Mouse (Mus musculus) heart, postnatal 14 days (tissue): ENCODE data around the gene Srgap2. TPM values are rescaled to one million over a fixed set of nuclear protein-coding genes. Genes with fewer than 3 reads are reported as not detected.
A peak's percentile ranks its signal among the peaks of the same experiment; 100 is the strongest.

ENCODE experiments used
- DNase-seq, 2 experiments: peaks; one replicate each; pipeline ENCODE4 v3.0.0; 2021 to 2022
- intact Hi-C: fragments of 180-260 bp; cut with DNase I; formaldehyde crosslinking; loops from one replicate; pipeline ENCODE4 v1.15.1; 2025
- total RNA-seq, 2 experiments: library from RNA; stranded (reverse); gene quantifications; 2 replicates each; pipeline ENCODE4 v1.2.3; 2021

The Srgap2 gene
- total RNA-seq, 2 experiments from 2014 or later = 25.0 to 29.4 TPM

- intact Hi-C loops = loop anchor here (2.0 to 5.0 kb wide), 3 partner anchors 23 to 166 kb away; no protein-coding TSS in a partner anchor
- peak; percentile 73 to 76 for DNase-seq
Measured at GRCm38 (mm10) chr1:131528081-131528507, 942 bp upstream of the Srgap2 start.

- DNase-seq = peak; percentile 77 to 79
- intact Hi-C loops = loop anchor here (5.0 kb wide), 2 partner anchors 99 to 164 kb away; no protein-coding TSS in a partner anchor
Measured at GRCm38 (mm10) chr1:131526371-131527270, 531 bp downstream of the Srgap2 start.

DNA sequence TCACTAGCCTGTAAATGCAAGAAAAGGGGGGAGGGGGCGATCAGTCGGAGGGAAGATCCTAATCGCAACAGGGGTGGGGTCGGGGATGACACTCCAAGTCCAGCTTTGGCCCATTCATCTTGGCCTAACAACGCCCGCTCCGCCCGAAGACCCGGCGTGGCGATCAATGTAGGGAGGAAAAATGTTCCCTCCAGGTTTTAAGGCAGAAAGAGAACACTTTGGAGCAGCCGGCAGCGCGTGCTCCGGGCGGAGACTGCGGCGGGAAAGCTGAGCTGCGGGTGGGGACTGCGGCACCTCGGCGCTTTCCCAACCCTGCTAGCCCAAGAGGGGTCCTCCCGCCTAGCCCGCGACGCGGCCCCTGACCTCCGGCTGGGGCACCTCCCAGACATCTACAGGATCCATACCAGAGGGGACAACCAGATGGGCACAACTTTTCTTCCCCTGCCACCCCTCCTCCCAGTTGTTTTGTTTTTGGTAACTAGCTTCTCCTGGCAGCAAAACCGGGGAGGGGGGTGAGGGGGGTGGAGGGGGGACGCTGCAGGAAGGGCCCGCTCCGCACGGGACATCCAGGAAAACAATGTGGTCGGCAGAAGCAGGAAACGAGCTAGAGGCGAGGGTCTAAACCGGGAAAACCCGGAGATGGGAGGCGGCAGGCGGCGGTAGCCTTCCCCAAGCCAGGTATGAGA lies 1.4 kb downstream of the Srgap2 start:
- intact Hi-C loops = loop anchor here (5.0 kb wide), 2 partner anchors 98 to 163 kb away; no protein-coding TSS in a partner anchor

DNA sequence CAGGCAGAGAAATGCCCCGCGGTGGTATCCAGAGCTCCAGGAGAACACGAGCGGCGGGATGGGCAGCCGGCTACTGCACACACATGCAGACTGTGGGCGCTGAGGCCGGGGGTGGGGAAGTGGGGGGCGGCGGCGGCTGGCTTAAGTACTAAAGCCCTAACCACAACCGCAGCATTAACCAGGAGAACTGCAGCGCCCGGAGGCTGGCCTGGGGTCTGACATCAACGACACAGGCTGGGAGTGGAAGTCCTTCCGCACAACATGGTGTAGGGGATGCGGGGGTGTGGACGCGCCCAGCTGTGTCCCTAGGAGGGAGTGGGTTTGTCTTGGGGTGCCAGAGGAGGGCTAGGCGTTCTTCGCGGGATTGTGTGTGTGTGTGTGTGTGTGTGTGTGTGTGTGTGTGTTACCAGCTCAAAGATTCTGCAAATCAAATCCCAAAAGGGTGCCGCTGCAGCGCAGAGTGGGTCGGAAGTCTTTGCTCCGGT lies 2.0 kb downstream of the Srgap2 start:
- DNase-seq = peak; percentile 48 to 61
- intact Hi-C loops = loop anchor here (5.0 kb wide), 2 partner anchors 98 to 163 kb away; no protein-coding TSS in a partner anchor

More for the DNA sequence above, 1.4 kb downstream of the Srgap2 start:
- peak; percentile 48 to 54 for DNase-seq

DNA sequence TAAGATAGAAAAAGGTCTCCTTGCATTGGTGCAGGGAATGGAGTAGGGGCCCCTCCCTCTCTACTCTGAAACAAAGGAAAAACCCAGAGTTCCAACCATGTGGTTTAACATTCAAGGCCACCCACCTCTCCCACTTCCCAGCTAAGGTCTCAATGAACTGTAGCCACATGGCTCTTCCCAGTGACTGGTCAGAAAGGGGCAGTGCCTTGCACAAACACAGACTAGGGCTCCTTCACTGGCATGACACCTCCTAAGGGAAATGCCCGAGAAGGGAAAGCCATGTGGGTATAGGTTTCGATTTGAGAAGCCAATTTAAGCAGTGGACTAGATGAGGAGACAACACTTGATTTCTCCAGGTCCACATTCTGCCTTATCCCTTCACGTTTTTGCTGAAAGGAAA lies 3.4 kb downstream of the Srgap2 start:
- DNase-seq = no peak
- intact Hi-C loops = loop anchor here (5.0 kb wide), 1 partner anchor 36 kb away; no protein-coding TSS in a partner anchor

DNA sequence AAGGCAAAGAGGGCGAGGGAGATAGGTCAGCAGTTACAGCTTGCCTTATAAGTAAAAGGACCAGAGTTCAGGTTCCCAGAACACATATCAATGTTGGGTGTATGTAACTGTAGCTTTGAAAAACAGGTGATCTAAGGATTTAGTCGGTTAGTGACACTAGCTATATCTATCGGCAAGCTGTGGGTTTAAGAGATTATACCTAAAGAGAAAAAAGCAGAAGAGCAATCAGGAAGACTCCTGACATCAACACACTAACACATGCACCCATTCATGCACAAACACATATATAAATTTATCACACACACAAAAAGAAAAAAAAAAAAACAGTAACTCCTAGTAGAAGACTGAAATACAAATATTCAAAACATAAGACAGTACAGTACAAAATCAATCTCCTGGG lies 10.6 kb downstream of the Srgap2 start:
- intact Hi-C loops = no loop called here

DNA sequence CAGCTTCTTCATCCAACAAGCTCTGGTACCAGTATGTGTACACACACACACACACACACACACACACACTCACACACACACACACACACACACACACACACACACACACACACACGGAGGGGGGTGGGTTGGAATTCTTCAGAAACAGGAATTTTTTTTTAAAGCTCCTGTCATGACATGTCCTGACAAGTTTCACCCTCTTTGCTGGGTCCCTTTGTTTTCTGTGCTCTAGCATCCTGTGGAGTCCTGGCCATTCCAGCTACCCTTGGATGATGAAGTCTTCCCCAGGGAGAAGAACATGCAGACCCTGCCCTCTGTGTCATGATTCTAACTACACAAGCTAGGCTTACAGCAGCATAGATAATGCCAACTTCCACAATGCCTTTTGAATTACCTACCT lies 13.0 kb downstream of the Srgap2 start:
- DNase-seq = no peak
- intact Hi-C loops = no loop called here

More for the DNA sequence above, 10.6 kb downstream of the Srgap2 start:
- no peak for DNase-seq

GRCm38 (mm10) chr1:131513136-131513535 lies 14.0 kb downstream of the Srgap2 start:
- intact Hi-C loops = no loop called here
- no peak for DNase-seq

- intact Hi-C loops = no loop called here
- no peak for DNase-seq
Measured at GRCm38 (mm10) chr1:131511661-131512500, 15.3 kb downstream of the Srgap2 start.

- no peak for DNase-seq
- intact Hi-C loops = no loop called here
Measured at GRCm38 (mm10) chr1:131511131-131511530, 16.0 kb downstream of the Srgap2 start.

GRCm38 (mm10) chr1:131501681-131502080 lies 25.5 kb downstream of the Srgap2 start:
- DNase-seq = no peak
- intact Hi-C loops = no loop called here

- intact Hi-C loops = no loop called here
- no peak for DNase-seq
Measured at GRCm38 (mm10) chr1:131498231-131498630, 28.9 kb downstream of the Srgap2 start.

DNA sequence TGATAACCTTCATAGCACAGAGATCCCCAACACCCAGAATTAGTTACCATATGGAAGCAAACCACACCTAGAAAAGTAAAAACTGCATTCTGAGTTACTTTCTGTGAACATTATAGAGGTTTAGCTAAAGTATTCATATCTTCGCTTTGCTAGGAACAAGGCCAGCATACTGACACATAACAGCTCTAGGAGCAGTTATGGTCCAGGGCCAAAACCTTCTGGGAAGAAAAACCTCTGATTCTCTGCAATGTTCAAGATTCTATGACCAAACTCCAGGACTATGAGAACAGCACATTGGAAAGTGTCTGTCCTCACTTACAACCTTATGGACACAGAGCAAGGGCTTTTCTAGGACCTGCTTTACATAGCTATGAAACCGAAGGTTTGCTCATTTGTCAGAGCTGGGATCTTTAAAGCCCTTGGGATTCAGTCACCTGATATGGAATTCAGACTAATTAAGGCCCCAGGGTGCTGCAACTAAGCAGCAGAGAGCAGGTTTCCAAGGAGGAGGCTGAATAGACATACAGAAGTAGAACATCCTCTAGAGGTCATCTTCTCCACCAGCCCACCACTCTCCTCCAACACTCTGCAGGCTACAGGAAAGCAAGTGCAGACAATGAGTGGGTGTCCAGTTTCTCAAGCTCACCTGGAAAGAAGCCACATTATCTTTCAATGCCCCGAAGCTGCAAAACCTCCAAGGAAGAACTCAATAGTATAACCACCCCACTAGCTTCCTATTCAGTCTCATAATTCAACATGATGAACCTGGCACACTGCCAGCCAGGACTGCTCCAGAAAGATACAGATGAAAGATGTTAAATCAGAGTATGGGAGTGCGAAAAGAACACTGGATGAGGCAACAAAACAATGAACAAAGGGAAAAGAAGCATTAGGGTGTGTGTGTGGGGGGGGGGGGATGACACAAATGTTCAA lies 32.9 kb downstream of the Srgap2 start:
- DNase-seq = peak; percentile 43 to 46
- intact Hi-C loops = no loop called here

GRCm38 (mm10) chr1:131492360-131492759 lies 34.8 kb downstream of the Srgap2 start:
- no peak for DNase-seq
- intact Hi-C loops = no loop called here

- intact Hi-C loops = no loop called here
- DNase-seq = no peak
Measured at GRCm38 (mm10) chr1:131491579-131491978, 35.6 kb downstream of the Srgap2 start.

DNA sequence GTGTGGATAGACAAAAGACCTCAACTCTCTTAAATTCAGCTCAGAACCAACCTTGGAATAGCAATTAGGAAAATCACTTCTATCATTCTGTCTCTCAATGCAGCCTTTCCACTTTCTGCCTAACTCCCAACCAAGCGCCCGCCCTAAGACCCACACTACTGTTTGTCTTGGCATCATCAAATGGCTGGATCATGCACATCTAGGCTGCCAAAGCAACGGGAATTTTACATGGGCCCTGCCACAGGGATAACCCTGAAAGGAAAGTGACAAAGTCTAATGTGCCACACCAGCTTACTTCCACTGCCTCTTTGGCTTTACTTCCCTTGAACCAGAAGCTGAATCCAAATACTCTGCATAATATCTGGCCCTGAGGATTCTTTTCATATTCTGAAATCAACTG lies 37.8 kb downstream of the Srgap2 start:
- DNase-seq = no peak
- intact Hi-C loops = loop anchor here (5.0 kb wide), 1 partner anchor 33 kb away; no protein-coding TSS in a partner anchor

DNA sequence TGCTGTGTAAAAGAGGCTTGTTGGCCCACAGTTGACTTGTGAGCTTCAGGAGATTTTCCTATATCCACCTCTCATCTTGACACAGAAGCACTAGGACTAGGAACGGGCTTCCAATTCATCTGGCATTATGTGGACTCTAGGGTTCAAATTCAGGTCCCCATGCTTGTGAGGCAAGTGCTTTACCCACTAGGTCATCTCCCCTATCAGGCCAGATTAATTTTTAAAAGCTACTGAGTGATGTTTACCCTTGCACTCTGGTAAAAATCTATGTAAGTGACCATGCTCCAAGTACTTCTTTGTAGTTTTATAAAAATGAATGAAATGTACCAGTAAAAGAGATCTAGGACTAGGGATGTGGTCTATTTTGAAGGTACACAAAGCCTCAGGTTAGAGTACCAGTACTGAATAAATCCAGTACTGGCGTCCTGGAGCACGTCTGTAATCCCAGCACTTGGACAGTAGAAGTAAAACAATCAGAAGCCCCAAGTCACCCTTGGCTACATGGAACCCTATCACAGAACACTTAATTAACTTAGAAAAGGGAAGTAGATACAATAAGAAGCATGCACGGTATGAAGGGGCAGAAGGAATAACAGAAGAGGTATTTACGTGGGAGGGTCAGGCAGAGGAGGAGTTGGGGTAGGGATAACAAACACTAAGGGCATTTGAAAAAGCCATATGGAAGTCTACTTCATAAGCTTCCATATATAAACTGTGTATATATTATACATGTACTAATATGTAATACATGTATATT lies 40.9 kb downstream of the Srgap2 start:
- DNase-seq = no peak
- intact Hi-C loops = loop anchor here (5.0 kb wide), 1 partner anchor 36 kb away; no protein-coding TSS in a partner anchor

DNA sequence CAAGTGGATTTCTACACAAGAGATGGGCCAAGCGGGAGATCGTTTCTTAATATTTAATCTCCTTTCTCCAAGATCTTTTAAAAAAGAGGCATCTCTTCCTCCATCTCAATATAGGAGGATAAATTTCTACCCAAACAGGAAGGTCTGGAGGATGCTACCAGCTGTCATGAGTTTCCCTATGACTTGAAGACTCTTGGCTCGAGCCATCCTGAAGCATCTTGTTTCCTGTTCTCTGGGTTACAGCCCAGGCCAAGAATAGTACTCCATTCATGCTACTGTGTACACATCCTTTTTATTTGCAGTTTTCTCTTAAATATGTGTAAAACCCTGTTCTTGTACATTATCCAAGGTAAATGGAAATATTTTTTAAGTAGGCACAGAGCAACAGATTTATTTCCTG lies 44.9 kb downstream of the Srgap2 start:
- no peak for DNase-seq
- intact Hi-C loops = no loop called here
